Mouse (Mus musculus) liver, embryonic 13.5 days (tissue): ENCODE measurements at regions not wholly inside any gene's neighbourhood (a gene's known extent, or its start where the extent isn't known, plus 50 kb on each side); places are given as distances from the start of the nearest gene placed in this dataset.
"Not testable (repeated sequence)": the region's sequence is repeated elsewhere in the genome, so short reads cannot be mapped to it uniquely, and the experiment has no call there.

ENCODE experiments used
- ATAC-seq: fragments of 200-750 bp; cut with Nextera tagmentation; 2 replicates; pipeline ENCODE4 v1.8.0; 2017; ENCODE audit warnings: low read depth, mild to moderate bottlenecking, moderate number of reproducible peaks, moderate library complexity
- DNase-seq: peaks from one replicate; pipeline ENCODE4 v3.0.0; 2022
- H3K27ac ChIP-seq: fragments of 300-500 bp; sonication (generic); 2 replicates; pipeline ENCODE4 v1.5.1; 2015; ENCODE audit warnings: moderate library complexity, mild to moderate bottlenecking, inconsistent platforms
- H3K27me3 ChIP-seq: fragments of 300-500 bp; sonication (generic); 2 replicates; pipeline ENCODE4 v1.6.1; 2015; ENCODE audit warnings: mild to moderate bottlenecking, inconsistent platforms
- H3K36me3 ChIP-seq: fragments of 300-500 bp; sonication (generic); 2 replicates; pipeline ENCODE4 v1.6.1; 2015; ENCODE audit warnings: mild to moderate bottlenecking, inconsistent platforms
- H3K4me1 ChIP-seq: fragments of 300-500 bp; sonication (generic); replicated peaks from 2 replicates; pipeline ENCODE4 v1.6.1; 2015; ENCODE audit warnings: inconsistent platforms
- H3K4me2 ChIP-seq: fragments of 300-500 bp; sonication (generic); 2 replicates; pipeline ENCODE4 v1.6.1; 2015; ENCODE audit warnings: inconsistent platforms, mild to moderate bottlenecking, moderate library complexity
- H3K4me3 ChIP-seq: fragments of 300-500 bp; sonication (generic); replicated peaks from 2 replicates; pipeline ENCODE4 v1.5.1; 2015; ENCODE audit warnings: mild to moderate bottlenecking, inconsistent platforms
- H3K9ac ChIP-seq: fragments of 300-500 bp; sonication (generic); 2 replicates; pipeline ENCODE4 v1.6.1; 2015; ENCODE audit warnings: mild to moderate bottlenecking, inconsistent platforms
- H3K9me3 ChIP-seq: fragments of 300-500 bp; sonication (generic); replicated peaks from 2 replicates; pipeline ENCODE4 v1.6.1; 2016; ENCODE audit warnings: inconsistent platforms
- WGBS: fragments of 180-500 bp; shearing (Covaris S2); methylation state at CpG from one replicate; pipeline ENCODE4 v1.1.7; 2015; ENCODE audit not compliant: insufficient replicate concordance; 5-methylcytosine and 5-hydroxymethylcytosine counted together

- no peaks in the 10 kb centered on the region for H3K27me3 ChIP-seq
- H3K4me2 ChIP-seq, result no peak overlapping the region
- H3K9me3 ChIP-seq, result no peaks in the 10 kb centered on the region
- no peak overlapping the region for H3K9ac ChIP-seq
- H3K4me1 ChIP-seq, result no peaks in the 10 kb centered on the region
- 64% methylated on average over 3 of the region's 3 CpGs for WGBS
- H3K36me3 ChIP-seq, result no peaks in the 10 kb centered on the region
- no peak for DNase-seq
- H3K4me3 ChIP-seq, result no peak overlapping the region
- H3K27ac ChIP-seq, result no peak overlapping the region
- ATAC-seq, result no peak
These were observed 171.9 kb upstream of the Pum3 start for GRCm38 (mm10) chr19:27601551-27601950.

- not testable (repeated sequence) for H3K4me3 ChIP-seq, H3K9me3 ChIP-seq, H3K4me1 ChIP-seq, H3K27ac ChIP-seq, H3K9ac ChIP-seq, H3K4me2 ChIP-seq, DNase-seq, H3K27me3 ChIP-seq, H3K36me3 ChIP-seq, ATAC-seq
- whole genome bisulfite sequencing, result 61% methylated on average over 9 of the region's 9 CpGs
These were observed 170.8 kb upstream of the Pum3 start for GRCm38 (mm10) chr19:27600386-27600785.

- Histone ChIP-seq H3K4me3 (no peak overlapping the region), H3K4me2 (no peak overlapping the region), H3K4me1 (no peaks in the 10 kb centered on the region), H3K9ac (no peak overlapping the region), H3K27me3 (no peaks in the 10 kb centered on the region), H3K36me3 (no peaks in the 10 kb centered on the region), H3K9me3 (no peaks in the 10 kb centered on the region), H3K27ac (no peak overlapping the region)
- 55% methylated on average over 10 of the region's 10 CpGs for WGBS
- DNase-seq (no peak), ATAC-seq (no peak)
These were observed 170.1 kb upstream of the Pum3 start for GRCm38 (mm10) chr19:27599639-27600308.

GRCm38 (mm10) chr19:27598350-27598749 lies 168.7 kb upstream of the Pum3 start:
- H3K9ac ChIP-seq, result no peak overlapping the region
- no peaks in the 10 kb centered on the region for H3K27me3 ChIP-seq
- ATAC-seq (no peak), DNase-seq (no peak)
- H3K27ac ChIP-seq, result no peak overlapping the region
- no peaks in the 10 kb centered on the region for H3K4me1 ChIP-seq
- no peaks in the 10 kb centered on the region for H3K36me3 ChIP-seq
- H3K9me3 ChIP-seq, result no peaks in the 10 kb centered on the region
- H3K4me3 ChIP-seq, result no peak overlapping the region
- H3K4me2 ChIP-seq, result no peak overlapping the region
- 70% methylated on average over 5 of the region's 5 CpGs for WGBS

- DNase-seq (no peak), ATAC-seq (no peak)
- Histone ChIP-seq H3K36me3 (no peaks in the 10 kb centered on the region), H3K27ac (no peak overlapping the region), H3K9me3 (no peaks in the 10 kb centered on the region), H3K4me1 (peaks cover 38% of the 10 kb centered on the region), H3K27me3 (no peaks in the 10 kb centered on the region), H3K4me2 (no peak overlapping the region), H3K4me3 (no peak overlapping the region), H3K9ac (no peak overlapping the region)
- WGBS, result 81% methylated on average over 6 of the region's 6 CpGs
These were observed 155.9 kb upstream of the Pum3 start for GRCm38 (mm10) chr19:27585566-27585965.

GRCm38 (mm10) chr19:27582111-27582500 lies 152.5 kb upstream of the Pum3 start:
- ATAC-seq (peak; percentile 86), DNase-seq (peak; percentile 29)
- WGBS, result 7% methylated on average over 8 of the region's 8 CpGs
- H3K36me3 ChIP-seq, result no peaks in the 10 kb centered on the region
- H3K9ac ChIP-seq, result no peak overlapping the region
- H3K4me2 ChIP-seq, result peak overlapping the region; percentile 47
- H3K4me1 ChIP-seq, result peaks cover 42% of the 10 kb centered on the region
- H3K27me3 ChIP-seq, result no peaks in the 10 kb centered on the region
- H3K4me3 ChIP-seq, result no peak overlapping the region
- no peak overlapping the region for H3K27ac ChIP-seq
- no peaks in the 10 kb centered on the region for H3K9me3 ChIP-seq

- Histone ChIP-seq H3K36me3 (no peaks in the 10 kb centered on the region), H3K27ac (no peak overlapping the region), H3K9ac (no peak overlapping the region), H3K4me2 (peak overlapping the region; percentile 47), H3K4me3 (no peak overlapping the region), H3K27me3 (no peaks in the 10 kb centered on the region), H3K9me3 (no peaks in the 10 kb centered on the region), H3K4me1 (peaks cover 42% of the 10 kb centered on the region)
- DNase-seq, result no peak
- 32% methylated on average over 6 of the region's 6 CpGs for WGBS
- 0 out of 2 replicates have a peak, but pooled peaks have one; percentile 37 for ATAC-seq
These were observed 151.9 kb upstream of the Pum3 start for GRCm38 (mm10) chr19:27581362-27582110.

- ATAC-seq (no peak), DNase-seq (no peak)
- H3K9me3 ChIP-seq, result no peaks in the 10 kb centered on the region
- H3K27ac ChIP-seq, result no peak overlapping the region
- H3K4me1 ChIP-seq, result peaks cover 13% of the 10 kb centered on the region
- no peaks in the 10 kb centered on the region for H3K36me3 ChIP-seq
- no peaks in the 10 kb centered on the region for H3K27me3 ChIP-seq
- H3K4me2 ChIP-seq, result no peak overlapping the region
- H3K9ac ChIP-seq, result no peak overlapping the region
- H3K4me3 ChIP-seq, result no peak overlapping the region
These were observed 146.9 kb upstream of the Pum3 start for GRCm38 (mm10) chr19:27576478-27576877.

- Histone ChIP-seq H3K4me3 (no peak overlapping the region), H3K36me3 (no peaks in the 10 kb centered on the region), H3K4me1 (no peaks in the 10 kb centered on the region), H3K27ac (no peak overlapping the region), H3K27me3 (no peaks in the 10 kb centered on the region), H3K9me3 (no peaks in the 10 kb centered on the region), H3K4me2 (no peak overlapping the region), H3K9ac (no peak overlapping the region)
- ATAC-seq (no peak), DNase-seq (no peak)
- WGBS, result 77% methylated on average over 8 of the region's 8 CpGs
These were observed 137.3 kb upstream of the Pum3 start for GRCm38 (mm10) chr19:27566929-27567328.

GRCm38 (mm10) chr19:27566060-27566459 lies 136.4 kb upstream of the Pum3 start:
- no peak overlapping the region for H3K4me3 ChIP-seq
- no peaks in the 10 kb centered on the region for H3K9me3 ChIP-seq
- H3K36me3 ChIP-seq, result no peaks in the 10 kb centered on the region
- WGBS, result 64% methylated on average over 3 of the region's 3 CpGs
- H3K4me1 ChIP-seq, result no peaks in the 10 kb centered on the region
- H3K9ac ChIP-seq, result no peak overlapping the region
- H3K27ac ChIP-seq, result no peak overlapping the region
- DNase-seq (no peak), ATAC-seq (no peak)
- H3K27me3 ChIP-seq, result no peaks in the 10 kb centered on the region
- H3K4me2 ChIP-seq, result no peak overlapping the region

GRCm38 (mm10) chr19:27564086-27564485 lies 134.5 kb upstream of the Pum3 start:
- ATAC-seq (no peak), DNase-seq (no peak)
- Histone ChIP-seq H3K9ac (no peak overlapping the region), H3K4me1 (no peaks in the 10 kb centered on the region), H3K27ac (no peak overlapping the region), H3K4me2 (no peak overlapping the region), H3K27me3 (no peaks in the 10 kb centered on the region), H3K9me3 (no peaks in the 10 kb centered on the region), H3K36me3 (no peaks in the 10 kb centered on the region), H3K4me3 (no peak overlapping the region)
- WGBS, result 64% methylated on average over 5 of the region's 5 CpGs

GRCm38 (mm10) chr19:27563592-27563991 lies 134.0 kb upstream of the Pum3 start:
- no peaks in the 10 kb centered on the region for H3K4me1 ChIP-seq
- H3K4me2 ChIP-seq, result no peak overlapping the region
- ATAC-seq (no peak), DNase-seq (no peak)
- WGBS, result 57% methylated on average over 9 of the region's 9 CpGs
- no peaks in the 10 kb centered on the region for H3K9me3 ChIP-seq
- H3K36me3 ChIP-seq, result no peaks in the 10 kb centered on the region
- H3K9ac ChIP-seq, result no peak overlapping the region
- no peaks in the 10 kb centered on the region for H3K27me3 ChIP-seq
- no peak overlapping the region for H3K4me3 ChIP-seq
- no peak overlapping the region for H3K27ac ChIP-seq
